In genomic region chr14:21765754-21766397, GRCm38 (mm10) we compare ENCODE assay signal across 19 mouse cellular contexts. TPM values are rescaled to one million over a fixed set of nuclear protein-coding genes. Genes with fewer than 3 reads are reported as not detected.
DNase-seq lines count a peak whose midpoint lies in the region; ATAC-seq and TF ChIP-seq lines count a peak whose summit lies in the region.
"Had no signal": no experiment of that assay in that cellular context is flagged by ENCODE, and none has a peak within 500 bp of the region (broad histone marks: within the 10 kb centered on the region; RNA-seq: fewer than 3 reads in every experiment).

No protein-coding gene starts in this region.

- no peak overlapping the region for H3K4me3 ChIP-seq in heart, embryonic 14.5 days (ENCODE audit: control insufficient read depth in 1 of 2, insufficient read depth in 1 of 2, low read depth in 1 of 2, low read length in 2 of 2)
- peak overlapping the region; percentile 18 to 54; a peak in 3 of 4 replicates for H3K4me3 ChIP-seq in MEL (ENCODE audit: control insufficient read depth in 1 of 2, insufficient read depth in 1 of 2, low read depth in 2 of 2, low read length in 2 of 2)
- H3K4me3 ChIP-seq in liver, embryonic 13.5 days (replicated peaks), result peak overlapping the region; percentile 9; the same call in 1 of the 2 replicates
- no peak overlapping the region for H3K4me3 ChIP-seq in stomach, embryonic 15.5 days (replicated peaks)
- no peak overlapping the region for H3K4me3 ChIP-seq in forebrain, embryonic 12.5 days (replicated peaks)
- H3K4me3 ChIP-seq: embryonic facial prominence, embryonic 13.5 days; forebrain, embryonic 10.5 days; neural tube, embryonic 13.5 days had no signal

- no peaks in the 10 kb centered on the region for H3K9me3 ChIP-seq in heart, embryonic 14.5 days (ENCODE audit: control insufficient read depth, low read length)
- H3K9me3 ChIP-seq in MEL (replicated peaks; ENCODE audit: insufficient read depth, low read length), result no peaks in the 10 kb centered on the region
- no peaks in the 10 kb centered on the region for H3K9me3 ChIP-seq in liver, embryonic 13.5 days (replicated peaks)
- H3K9me3 ChIP-seq in stomach, embryonic 15.5 days, result no peaks in the 10 kb centered on the region
- H3K9me3 ChIP-seq in forebrain, embryonic 12.5 days, result no peaks in the 10 kb centered on the region
- H3K9me3 ChIP-seq: embryonic facial prominence, embryonic 13.5 days; neural tube, embryonic 13.5 days had no signal

- H3K27ac ChIP-seq in heart, embryonic 14.5 days (replicated peaks in 1 of 2; ENCODE audit: control insufficient read depth in 1 of 2, insufficient read depth in 1 of 2, low read depth in 2 of 2, low read length in 2 of 2), result peak overlapping the region; percentile 19 to 55; a peak in 2 of 4 replicates
- H3K27ac ChIP-seq in MEL (ENCODE audit: control insufficient read depth, low read depth, low read length), result peak overlapping the region; percentile 13; the same call in 1 of the 2 replicates
- H3K27ac ChIP-seq in liver, embryonic 13.5 days, result peak overlapping the region; percentile 63
- no peak overlapping the region for H3K27ac ChIP-seq in stomach, embryonic 15.5 days
- no peak overlapping the region for H3K27ac ChIP-seq in forebrain, embryonic 12.5 days
- H3K27ac ChIP-seq: embryonic facial prominence, embryonic 13.5 days; forebrain, embryonic 10.5 days; macrophage; neural tube, embryonic 13.5 days had no signal

- peaks cover 6 to 35% of the 10 kb centered on the region in 2 experiments for H3K4me1 ChIP-seq in heart, embryonic 14.5 days (ENCODE audit: control insufficient read depth in 2 of 2, insufficient read depth in 2 of 2, low read length in 2 of 2)
- H3K4me1 ChIP-seq in MEL (ENCODE audit: control insufficient read depth in 1 of 2, insufficient read depth in 2 of 2, low read length in 2 of 2), result peaks cover 15 to 17% of the 10 kb centered on the region in 2 experiments
- peaks cover 50% of the 10 kb centered on the region for H3K4me1 ChIP-seq in liver, embryonic 13.5 days (replicated peaks)
- peaks cover 7% of the 10 kb centered on the region; the same call in 1 of the 2 replicates for H3K4me1 ChIP-seq in stomach, embryonic 15.5 days
- H3K4me1 ChIP-seq in forebrain, embryonic 12.5 days, result peaks cover 21% of the 10 kb centered on the region

- H3K36me3 ChIP-seq in heart, embryonic 14.5 days (ENCODE audit: control insufficient read depth, insufficient read depth, low read length), result no peaks in the 10 kb centered on the region
- peaks cover 0 to 17% of the 10 kb centered on the region in 2 experiments; a peak in 2 of 4 replicates for H3K36me3 ChIP-seq in MEL (ENCODE audit: control insufficient read depth in 1 of 2, insufficient read depth in 2 of 2, low read length in 2 of 2)
- H3K36me3 ChIP-seq in liver, embryonic 13.5 days, result no peaks in the 10 kb centered on the region
- no peaks in the 10 kb centered on the region for H3K36me3 ChIP-seq in stomach, embryonic 15.5 days
- H3K36me3 ChIP-seq in forebrain, embryonic 12.5 days (replicated peaks), result no peaks in the 10 kb centered on the region
- H3K36me3 ChIP-seq: embryonic facial prominence, embryonic 13.5 days; forebrain, embryonic 10.5 days; neural tube, embryonic 13.5 days had no signal

- H3K9ac ChIP-seq in heart, embryonic 14.5 days (ENCODE audit: low read length), result no peak overlapping the region
- H3K9ac ChIP-seq in MEL (ENCODE audit: control insufficient read depth, low read depth, low read length, poor library complexity, severe bottlenecking), result no peak overlapping the region
- 0 out of 2 replicates have a peak overlapping the region, but pooled peaks have one; percentile 11 for H3K9ac ChIP-seq in liver, embryonic 13.5 days
- no peak overlapping the region for H3K9ac ChIP-seq in stomach, embryonic 15.5 days
- no peak overlapping the region for H3K9ac ChIP-seq in forebrain, embryonic 12.5 days
- H3K9ac ChIP-seq: embryonic facial prominence, embryonic 13.5 days; lung, embryonic 14.5 days; neural tube, embryonic 13.5 days had no signal

- no peak for ATAC-seq in heart, embryonic 14.5 days (ENCODE audit: insufficient number of reproducible peaks, insufficient read depth, low FRiP score, low read depth)
- ATAC-seq in liver, embryonic 13.5 days (ENCODE audit: low read depth), result peak; percentile 81
- ATAC-seq in stomach, embryonic 15.5 days (ENCODE audit: insufficient read depth, low FRiP score, low read depth), result peak; percentile 58; the same call in 1 of the 2 replicates
- ATAC-seq in forebrain, embryonic 12.5 days (ENCODE audit: low FRiP score), result no peak

- TF ChIP-seq EP300 in MEL (IDR thresholded peaks at IDR 0.05; ENCODE audit: low read depth in 1 of 2, low read length in 2 of 2), result peak; percentile 21 to 36; a peak in 2 of 4 replicates

- H3K4me2 ChIP-seq in heart, embryonic 14.5 days (ENCODE audit: low read length), result peak overlapping the region; percentile 34
- peak overlapping the region; percentile 53 for H3K4me2 ChIP-seq in liver, embryonic 13.5 days
- no peak overlapping the region for H3K4me2 ChIP-seq in stomach, embryonic 15.5 days
- H3K4me2 ChIP-seq in forebrain, embryonic 12.5 days, result no peak overlapping the region
- H3K4me2 ChIP-seq: embryonic facial prominence, embryonic 13.5 days; lung, embryonic 14.5 days; neural tube, embryonic 13.5 days had no signal

- TF ChIP-seq RAD21 in MEL (IDR thresholded peaks at IDR 0.05; ENCODE audit: low read depth, low read length), result no peak

- no peaks in the 10 kb centered on the region for H3K27me3 ChIP-seq in heart, embryonic 14.5 days (ENCODE audit: control insufficient read depth, insufficient read depth, low read length)
- H3K27me3 ChIP-seq in MEL (ENCODE audit: control insufficient read depth in 1 of 2, insufficient read depth in 2 of 2, low read length in 2 of 2), result no peaks in the 10 kb centered on the region
- H3K27me3 ChIP-seq in liver, embryonic 13.5 days, result no peaks in the 10 kb centered on the region
- no peaks in the 10 kb centered on the region for H3K27me3 ChIP-seq in stomach, embryonic 15.5 days (replicated peaks)
- H3K27me3 ChIP-seq in forebrain, embryonic 12.5 days, result no peaks in the 10 kb centered on the region
- H3K27me3 ChIP-seq: embryonic facial prominence, embryonic 13.5 days; neural tube, embryonic 13.5 days had no signal

- 48% methylated on average over 7 of the region's 7 CpGs for WGBS in heart, embryonic 14.5 days
- WGBS in liver, embryonic 13.5 days (ENCODE audit: insufficient replicate concordance), result 24% methylated on average over 7 of the region's 7 CpGs
- 53% methylated on average over 7 of the region's 7 CpGs for WGBS in stomach, embryonic 15.5 days
- 78% methylated on average over 7 of the region's 7 CpGs for WGBS in forebrain, embryonic 12.5 days

- peaks cover 15% of the 10 kb centered on the region for H3K79me2 ChIP-seq in MEL (ENCODE audit: control insufficient read depth, insufficient read depth, low read length, poor library complexity)

- no peak for DNase-seq in heart, adult 9 months (ENCODE audit: low spot score in 2 of 2)
- peak; percentile 61 for DNase-seq in MEL (ENCODE audit: low read depth, low spot score)
- DNase-seq in liver, embryonic 13.5 days, result no peak
- DNase-seq in thymus, adult 18-20 months, result no peak
- DNase-seq: cerebellum, adult 18-20 months; kidney, adult 8-10 months; left cerebral cortex, postnatal 4 days; lung, embryonic 14.5 days; right cerebral cortex, postnatal 4 days; thymus, postnatal 25 days had no signal

- no peak for TF ChIP-seq POLR2A in MEL (IDR thresholded peaks at IDR 0.05; ENCODE audit: control insufficient read depth in 1 of 2, insufficient read depth in 1 of 2, low read depth in 1 of 2, low read length in 2 of 2, poor library complexity in 1 of 2)

- TF ChIP-seq CTCF in MEL (IDR thresholded peaks at IDR 0.05 in 2 of 3, conservative IDR thresholded peaks at IDR 0.05 in 1 of 3; ENCODE audit: control insufficient read depth in 1 of 3, insufficient read depth in 1 of 3, low read depth in 2 of 3, low read length in 3 of 3, poor library complexity in 1 of 3, severe bottlenecking in 1 of 3), result no peak

RNA-seq across cellular contexts. Expression of gene Dusp13, which starts 14.9 kb away (rescaled TPM):
- polyA plus RNA-seq in heart, embryonic 14.5 days (2014; fragmentation: Nextera tagmentation; extraction: Ambion mirVana), result not detected in 2 replicates
- not detected in 2 replicates for total RNA-seq in MEL (2012; rRNA removed)
- polyA plus RNA-seq in MEL (2012; ENCODE audit: insufficient read depth in 1 of 2, insufficient read length in 2 of 2, low read depth in 1 of 2, low replicate concordance in 2 of 2, missing spikeins in 1 of 2), result under 1 TPM in 1 of 2 experiments, not detected in 1; 0.08 TPM
- polyA plus RNA-seq in liver, embryonic 13.5 days (2015; fragmentation: Nextera tagmentation; extraction: Ambion mirVana), result not detected in 2 replicates
- not detected in 2 replicates for polyA plus RNA-seq in stomach, embryonic 15.5 days (2015; fragmentation: Nextera tagmentation; extraction: Ambion mirVana)
- not detected in 2 replicates for polyA plus RNA-seq in forebrain, embryonic 12.5 days (2016; fragmentation: Nextera tagmentation; extraction: Ambion mirVana)
- total RNA-seq: hematopoietic stem cell, adult 5-6 weeks; left cerebral cortex, postnatal 4 days; midbrain, postnatal 0 days had no signal
- polyA plus RNA-seq: forebrain, embryonic 10.5 days; lung, embryonic 14.5 days; midbrain, postnatal 0 days; neural tube, embryonic 13.5 days had no signal

RNA-seq across cellular contexts. Expression of gene Samd8, which starts 15.5 kb away (rescaled TPM):
- polyA plus RNA-seq in heart, embryonic 14.5 days (2014; fragmentation: Nextera tagmentation; extraction: Ambion mirVana), result 8.5 and 11.5 TPM in 2 replicates
- total RNA-seq in MEL (2012; rRNA removed), result 5.8 and 6.7 TPM in 2 replicates
- polyA plus RNA-seq in MEL (2012; ENCODE audit: insufficient read depth in 1 of 2, insufficient read length in 2 of 2, low read depth in 1 of 2, low replicate concordance in 2 of 2, missing spikeins in 1 of 2), result 1 to 10 TPM in 1 of 2 experiments, not detected in 1; 6.8 TPM
- 3.7 and 4.9 TPM in 2 replicates for polyA plus RNA-seq in liver, embryonic 13.5 days (2015; fragmentation: Nextera tagmentation; extraction: Ambion mirVana)
- 11.1 and 12.0 TPM in 2 replicates for polyA plus RNA-seq in stomach, embryonic 15.5 days (2015; fragmentation: Nextera tagmentation; extraction: Ambion mirVana)
- 13.9 and 17.0 TPM in 2 replicates for polyA plus RNA-seq in forebrain, embryonic 12.5 days (2016; fragmentation: Nextera tagmentation; extraction: Ambion mirVana)

RNA-seq across cellular contexts. Expression of gene Dupd1, which starts 51.5 kb away (rescaled TPM):
- 0.18 TPM in 2 replicates for polyA plus RNA-seq in heart, embryonic 14.5 days (2014; fragmentation: Nextera tagmentation; extraction: Ambion mirVana)
- not detected in 2 replicates for total RNA-seq in MEL (2012; rRNA removed)
- not detected for polyA plus RNA-seq in MEL (2012; ENCODE audit: insufficient read depth in 1 of 2, insufficient read length in 2 of 2, low read depth in 1 of 2, low replicate concordance in 2 of 2, missing spikeins in 1 of 2)
- polyA plus RNA-seq in liver, embryonic 13.5 days (2015; fragmentation: Nextera tagmentation; extraction: Ambion mirVana), result not detected in 2 replicates
- polyA plus RNA-seq in stomach, embryonic 15.5 days (2015; fragmentation: Nextera tagmentation; extraction: Ambion mirVana), result not detected in 2 replicates
- polyA plus RNA-seq in forebrain, embryonic 12.5 days (2016; fragmentation: Nextera tagmentation; extraction: Ambion mirVana), result not detected in 2 replicates
- total RNA-seq: hematopoietic stem cell, adult 5-6 weeks; left cerebral cortex, postnatal 4 days had no signal
- polyA plus RNA-seq: forebrain, embryonic 10.5 days; lung, embryonic 14.5 days; macrophage; neural tube, embryonic 13.5 days had no signal

RNA-seq across cellular contexts. Expression of gene Vdac2, which starts 59.2 kb away (rescaled TPM):
- 533 and 556 TPM in 2 replicates for polyA plus RNA-seq in heart, embryonic 14.5 days (2014; fragmentation: Nextera tagmentation; extraction: Ambion mirVana)
- 247 and 248 TPM in 2 replicates for total RNA-seq in MEL (2012; rRNA removed)
- polyA plus RNA-seq in MEL (2012; ENCODE audit: insufficient read depth in 1 of 2, insufficient read length in 2 of 2, low read depth in 1 of 2, low replicate concordance in 2 of 2, missing spikeins in 1 of 2), result 100 to 1,000 TPM in 1 of 2 experiments, 10 to 100 TPM in 1; 74.9 to 327 TPM
- 173 and 189 TPM in 2 replicates for polyA plus RNA-seq in liver, embryonic 13.5 days (2015; fragmentation: Nextera tagmentation; extraction: Ambion mirVana)
- polyA plus RNA-seq in stomach, embryonic 15.5 days (2015; fragmentation: Nextera tagmentation; extraction: Ambion mirVana), result 264 and 310 TPM in 2 replicates
- 238 and 247 TPM in 2 replicates for polyA plus RNA-seq in forebrain, embryonic 12.5 days (2016; fragmentation: Nextera tagmentation; extraction: Ambion mirVana)

Comparison
In these comparisons a context has a peak if more than half of its experiments do, and no peak if none do; other contexts are left out.
1. ATAC-seq: peak in liver, embryonic 13.5 days (single experiment) and stomach, embryonic 15.5 days (single experiment); none in heart, embryonic 14.5 days (single experiment) and forebrain, embryonic 12.5 days (single experiment).
2. H3K27ac ChIP-seq: peak in heart, embryonic 14.5 days (2 of 2), MEL (single experiment) and liver, embryonic 13.5 days (single experiment); none in stomach, embryonic 15.5 days (single experiment) and forebrain, embryonic 12.5 days (single experiment).
3. H3K4me2 ChIP-seq: peak in heart, embryonic 14.5 days (single experiment) and liver, embryonic 13.5 days (single experiment); none in stomach, embryonic 15.5 days (single experiment) and forebrain, embryonic 12.5 days (single experiment).
4. H3K4me3 ChIP-seq: peak in MEL (2 of 2) and liver, embryonic 13.5 days (single experiment); none in heart, embryonic 14.5 days (0 of 2), stomach, embryonic 15.5 days (single experiment) and forebrain, embryonic 12.5 days (single experiment).